Mouse (Mus musculus) thymus, postnatal 14 days (tissue): ENCODE data around the gene Sema5a.

Experiments used
- DNase-seq: peaks from one replicate; pipeline ENCODE4 v3.0.0; 2021

Gene Sema5a

DNA sequence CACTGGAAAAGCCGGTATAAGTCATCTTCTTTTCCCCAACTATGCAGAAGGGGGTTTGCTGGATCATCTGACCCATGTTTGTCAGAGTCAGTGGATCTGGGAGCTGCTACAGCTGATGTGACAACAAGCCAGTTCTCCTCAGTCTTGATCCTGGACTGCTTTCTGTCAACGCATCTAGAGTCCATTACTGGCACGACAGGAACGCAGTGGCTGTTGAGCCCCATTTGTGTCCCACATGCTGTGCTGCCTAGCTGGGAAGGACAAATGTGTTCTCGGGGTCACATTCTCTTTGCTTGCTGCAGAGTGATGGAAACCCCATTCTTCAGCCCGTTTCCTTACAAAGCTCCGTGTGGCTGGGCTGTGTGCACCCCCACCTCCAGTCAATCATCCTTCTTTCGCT is 12.7 kb downstream of the Sema5a start:
- no peak for DNase-seq

DNA sequence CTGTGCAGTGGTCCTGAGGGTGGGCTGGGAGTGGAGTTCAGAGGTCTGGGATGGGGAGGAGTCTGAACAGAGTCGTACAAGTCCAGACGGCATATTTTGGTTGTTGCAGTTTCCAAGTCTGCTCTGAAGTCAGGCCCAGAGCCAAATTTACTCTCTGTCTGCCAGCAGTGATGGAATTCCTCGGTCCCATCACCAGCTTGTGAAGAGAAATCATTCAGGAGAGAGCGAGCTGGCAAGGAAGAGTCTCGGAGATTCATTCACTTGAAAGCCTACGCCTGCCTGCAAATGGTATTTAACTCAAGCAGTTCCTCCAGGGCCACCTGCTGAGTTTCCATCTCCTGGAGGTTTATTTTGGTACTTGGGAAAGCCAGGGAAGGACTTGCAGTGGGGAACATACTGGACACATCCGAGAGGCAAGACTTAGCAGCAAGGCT is 13.3 kb downstream of the Sema5a start:
- no peak for DNase-seq

- no peak for DNase-seq
Measured at GRCm38 (mm10) chr15:32259362-32260096, 14.9 kb downstream of the Sema5a start.

GRCm38 (mm10) chr15:32260942-32261341 is 16.3 kb downstream of the Sema5a start:
- DNase-seq: no peak

DNA sequence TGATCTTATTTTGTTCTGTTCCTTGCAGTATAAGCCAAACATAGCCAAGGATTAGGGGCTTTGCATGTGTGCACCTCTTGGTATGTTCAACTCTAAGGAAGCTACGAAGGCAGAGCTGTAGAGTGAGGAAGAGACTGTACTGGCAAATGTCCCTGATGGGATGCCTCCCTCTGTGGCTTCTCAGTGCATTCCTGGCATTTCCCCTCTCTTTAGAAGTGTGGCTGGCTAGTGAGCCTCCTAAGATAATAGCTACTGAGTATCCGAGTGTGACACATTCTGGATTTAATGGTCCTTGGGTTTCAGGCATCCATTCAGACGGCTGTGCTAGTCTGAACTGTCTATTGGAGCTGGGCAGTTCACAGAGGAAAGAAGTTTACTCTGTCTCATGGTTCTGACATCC is 19.0 kb downstream of the Sema5a start:
- DNase-seq: no peak

- DNase-seq: no peak
Measured at GRCm38 (mm10) chr15:32264822-32265377, 20.3 kb downstream of the Sema5a start.

GRCm38 (mm10) chr15:32265378-32265934 is 20.8 kb downstream of the Sema5a start:
- no peak for DNase-seq

- DNase-seq: no peak
Measured at GRCm38 (mm10) chr15:32266122-32266820, 21.7 kb downstream of the Sema5a start.

DNA sequence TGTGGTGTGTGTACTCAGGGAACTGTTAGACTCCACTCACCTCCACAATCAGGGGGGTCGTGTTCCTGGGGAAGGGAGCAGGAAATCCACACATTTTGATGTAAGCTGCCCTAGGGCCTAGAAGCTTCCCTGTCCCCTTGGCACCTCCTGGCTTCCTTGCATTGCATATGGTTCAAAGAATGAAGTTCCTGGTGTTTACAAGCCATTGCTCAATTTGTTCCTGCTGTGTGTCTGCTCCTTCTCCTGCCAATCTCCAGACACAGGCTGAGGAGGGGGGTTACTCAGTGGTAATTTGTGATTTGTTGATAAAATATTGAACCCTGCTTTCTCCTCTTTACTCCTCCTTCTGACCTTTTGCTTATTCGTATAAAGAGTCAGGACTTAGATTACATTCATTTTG is 25.5 kb downstream of the Sema5a start:
- DNase-seq: no peak

GRCm38 (mm10) chr15:32273925-32274324 is 29.3 kb downstream of the Sema5a start:
- no peak for DNase-seq

DNA sequence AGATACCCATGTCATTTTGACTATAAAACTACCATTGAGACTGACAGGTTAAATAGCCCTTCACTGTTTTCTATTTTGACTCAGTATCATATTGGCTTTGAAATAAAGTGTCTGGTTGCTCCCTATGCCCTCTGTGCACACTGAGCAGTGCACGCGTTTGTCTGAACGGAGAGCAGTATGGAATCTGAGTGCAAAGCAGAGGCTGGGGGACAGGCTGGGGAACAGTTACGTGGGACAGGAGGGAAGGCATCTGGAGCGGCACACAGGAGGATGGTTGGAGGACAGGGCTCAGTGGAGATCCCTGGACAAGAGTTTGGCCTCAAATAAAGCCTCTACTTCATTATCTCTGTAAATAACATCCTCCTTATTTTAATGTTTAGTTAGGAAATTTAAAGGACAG is 30.4 kb downstream of the Sema5a start:
- no peak for DNase-seq

DNA sequence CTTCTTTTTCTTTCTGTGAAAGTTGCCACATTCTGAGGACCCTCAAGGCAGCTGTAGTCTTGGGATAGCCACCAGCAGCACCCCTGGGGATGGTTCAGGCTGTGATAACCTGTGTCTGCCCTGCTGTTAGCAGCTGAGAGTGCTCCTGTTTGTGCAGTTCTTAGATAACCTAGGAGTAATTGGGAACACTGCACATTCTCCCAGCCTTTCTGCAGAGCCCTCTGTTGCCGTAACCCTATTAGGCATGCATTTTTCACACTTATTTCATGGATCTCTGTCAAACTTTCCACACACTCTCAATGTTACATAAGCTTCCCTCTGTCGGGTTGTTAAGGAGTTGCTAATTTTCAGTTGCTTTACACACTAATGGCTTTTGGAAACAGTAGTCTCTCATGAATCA is 34.0 kb downstream of the Sema5a start:
- no peak for DNase-seq

- no peak for DNase-seq
Measured at GRCm38 (mm10) chr15:32281374-32281773, 36.8 kb downstream of the Sema5a start.

GRCm38 (mm10) chr15:32284688-32285087 is 40.1 kb downstream of the Sema5a start:
- no peak for DNase-seq

GRCm38 (mm10) chr15:32286296-32286695 is 41.7 kb downstream of the Sema5a start:
- DNase-seq: no peak

GRCm38 (mm10) chr15:32288480-32288879 is 43.9 kb downstream of the Sema5a start:
- DNase-seq: no peak

- no peak for DNase-seq
Measured at GRCm38 (mm10) chr15:32291000-32291399, 46.4 kb downstream of the Sema5a start.

DNA sequence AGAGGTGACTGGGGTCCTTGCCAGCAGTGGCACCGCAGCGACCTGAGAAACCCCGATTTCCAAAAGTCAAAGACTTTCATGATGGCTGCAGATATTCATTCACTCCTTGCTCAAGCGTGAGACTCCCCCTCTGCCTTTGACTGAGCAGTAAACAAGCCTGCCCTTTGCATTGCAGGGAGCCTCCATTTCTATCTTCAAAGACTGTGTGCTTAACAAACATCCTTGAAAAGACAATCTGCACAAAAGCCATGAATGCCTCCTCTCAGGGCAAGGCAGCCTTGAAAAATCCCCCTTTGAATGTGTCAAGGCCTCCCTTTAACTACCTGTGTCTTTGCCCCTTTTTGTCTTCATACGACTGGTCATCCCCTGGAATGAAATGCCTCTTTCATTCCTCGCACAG is 51.9 kb downstream of the Sema5a start:
- DNase-seq: no peak

- no peak for DNase-seq
Measured at GRCm38 (mm10) chr15:32297266-32297665, 52.7 kb downstream of the Sema5a start.

- DNase-seq: no peak
Measured at GRCm38 (mm10) chr15:32298525-32298924, 53.9 kb downstream of the Sema5a start.

DNA sequence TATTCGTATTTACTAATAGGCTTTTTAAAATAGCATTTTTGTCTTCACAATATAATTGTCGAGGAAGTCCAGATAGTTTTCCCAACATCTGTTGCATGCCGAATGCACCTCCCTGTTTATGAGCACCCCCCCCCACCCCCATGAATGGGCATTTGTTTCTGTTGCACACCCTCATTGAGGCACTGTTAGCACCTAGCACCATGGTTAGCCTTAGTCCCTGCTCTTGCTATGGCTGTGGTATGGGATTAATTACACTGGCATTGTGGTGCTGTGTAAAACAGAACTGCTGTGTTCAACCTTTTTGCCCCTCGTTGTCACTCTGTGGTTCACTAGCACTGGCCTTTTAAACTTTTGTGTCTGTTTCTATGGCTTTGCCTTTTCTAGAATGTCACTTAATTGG is 56.4 kb downstream of the Sema5a start:
- no peak for DNase-seq

DNA sequence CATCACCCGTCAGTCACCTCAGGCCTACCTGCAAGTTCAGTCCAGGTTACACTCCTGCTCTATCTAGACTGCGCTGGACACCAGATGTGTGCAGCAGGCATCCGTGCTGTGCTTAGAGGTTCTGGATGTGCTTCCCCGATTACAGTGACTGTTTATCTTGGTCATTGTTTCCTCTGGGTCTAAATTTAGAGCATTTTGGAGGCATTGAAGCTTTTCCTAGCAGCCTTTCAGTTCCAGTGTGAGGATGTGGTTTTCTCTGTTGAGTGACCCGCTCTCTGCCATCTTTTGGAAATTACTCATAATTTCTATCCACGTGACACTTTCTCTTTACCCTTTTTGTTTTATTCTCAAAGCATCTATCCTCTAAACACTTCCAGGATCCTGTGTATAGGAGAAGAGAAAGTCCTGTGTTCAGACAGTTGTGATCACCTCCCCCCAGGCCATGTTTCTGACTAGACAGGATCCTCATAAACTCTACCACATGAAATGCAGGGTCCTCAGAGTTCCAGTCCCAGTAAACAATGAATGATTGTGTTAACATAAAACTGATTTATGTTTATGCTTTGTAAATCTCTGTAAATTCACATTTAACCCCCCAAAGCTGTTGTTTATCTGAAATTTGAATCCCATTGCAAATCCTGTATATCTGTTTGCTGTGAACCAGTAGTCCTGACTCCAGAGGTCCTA is 62.1 kb downstream of the Sema5a start:
- no peak for DNase-seq

DNA sequence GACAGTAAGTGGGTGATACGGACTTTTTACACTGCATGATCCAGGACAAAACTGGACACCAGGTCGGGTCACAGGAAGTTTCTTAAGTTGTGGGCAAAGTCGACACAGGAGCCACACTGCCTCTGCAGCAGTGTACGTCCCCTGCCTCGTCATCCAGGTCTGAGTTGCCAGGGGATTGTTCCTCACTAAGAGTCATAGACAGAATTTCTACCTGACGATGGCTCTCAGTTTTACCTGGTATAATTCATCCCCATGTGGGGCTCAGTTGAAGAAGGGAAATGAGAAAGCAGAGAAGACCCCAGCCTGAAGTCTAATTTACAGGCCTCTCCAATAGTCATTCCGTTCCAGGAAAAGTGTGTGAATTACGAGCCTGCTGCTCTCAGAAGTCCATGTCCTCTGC is 66.2 kb downstream of the Sema5a start:
- no peak for DNase-seq
